Mouse (Mus musculus) thymus, adult 2 months (tissue): ENCODE measurements at regions not wholly inside any gene's neighbourhood (a gene's known extent, or its start where the extent isn't known, plus 50 kb on each side); places are given as distances from the start of the nearest gene placed in this dataset.

ENCODE experiments used
- CTCF ChIP-seq: fragments of 200-500 bp; IDR thresholded peaks from 2 replicates; pipeline ENCODE4 v1.5.1; 2012; ENCODE audit warnings: mild to moderate bottlenecking, control low read depth, low read length, moderate library complexity, borderline replicate concordance; ENCODE audit not compliant: control insufficient read depth, poor library complexity, insufficient read depth; ENCODE audit errors: extremely low read depth
- POLR2A ChIP-seq: fragments of 200-500 bp; IDR thresholded peaks from 2 replicates; pipeline ENCODE4 v1.6.1; 2012; ENCODE audit warnings: mild to moderate bottlenecking, low read length, control low read depth, moderate library complexity; ENCODE audit not compliant: control insufficient read depth, poor library complexity, insufficient read depth; ENCODE audit errors: extremely low read depth

DNA sequence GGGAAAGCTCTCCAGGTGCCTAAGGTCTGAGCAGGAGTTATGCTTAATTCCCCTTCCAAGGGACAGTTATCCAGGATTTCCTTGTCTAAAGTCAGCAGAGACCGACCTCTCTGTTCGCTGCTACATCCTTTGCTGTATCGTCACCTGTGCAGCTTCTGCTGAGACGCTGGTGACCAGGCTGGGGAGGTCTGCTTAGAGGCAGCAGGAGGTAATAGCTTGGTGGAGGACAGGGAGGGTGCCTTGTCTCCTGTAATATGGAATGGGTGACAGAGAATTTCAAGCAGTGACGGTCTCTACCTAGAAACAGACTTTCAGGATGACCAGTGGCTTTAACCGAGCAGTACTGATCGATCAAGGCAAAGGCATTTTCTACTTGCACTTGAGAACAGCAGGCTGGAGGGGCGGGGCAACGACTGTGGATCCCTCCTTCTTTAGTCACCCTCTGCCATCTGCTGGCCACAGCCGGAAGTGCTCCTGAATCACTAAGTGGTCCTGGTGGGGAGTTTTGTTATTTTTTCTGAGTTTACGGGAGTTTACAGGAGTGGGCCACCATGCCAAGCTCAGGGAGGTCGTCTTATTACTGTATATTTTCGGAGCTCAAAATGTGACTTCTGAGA lies 50.7 kb upstream of the Smyd2 start:
- TF ChIP-seq POLR2A (no peak), CTCF (peak; percentile 81; the same call in 1 of the 2 replicates)
